Mouse (Mus musculus) liver, postnatal 0 days (tissue): ENCODE measurements around the gene Asap2. TPM values are rescaled to one million over a fixed set of nuclear protein-coding genes. Genes with fewer than 3 reads are reported as not detected.
A peak's percentile ranks its signal among the peaks of the same experiment; 100 is the strongest.

ENCODE experiments used
- ATAC-seq: fragments of 200-750 bp; cut with Nextera tagmentation; 2 replicates; pipeline ENCODE4 v1.8.0; 2017; ENCODE audit warnings: mild to moderate bottlenecking, moderate library complexity
- DNase-seq: peaks from one replicate; pipeline ENCODE4 v3.0.0-alpha.2; 2016
- H3K27ac ChIP-seq: fragments of 300-500 bp; sonication (generic); 2 replicates; pipeline ENCODE4 v1.5.1; 2014; ENCODE audit warnings: antibody characterized with exemption, moderate library complexity, mild to moderate bottlenecking, low read depth
- H3K27me3 ChIP-seq: fragments of 300-500 bp; sonication (generic); 2 replicates; pipeline ENCODE4 v1.6.1; 2014; ENCODE audit warnings: low read length, control low read depth, mixed read lengths; ENCODE audit not compliant: insufficient read depth
- H3K36me3 ChIP-seq: fragments of 300-500 bp; sonication (generic); replicated peaks from 2 replicates; pipeline ENCODE4 v1.6.1; 2014; ENCODE audit warnings: mild to moderate bottlenecking, control low read depth, low read length, moderate library complexity, mixed read lengths; ENCODE audit not compliant: insufficient read depth
- H3K4me1 ChIP-seq: fragments of 300-500 bp; sonication (generic); 2 replicates; pipeline ENCODE4 v1.6.1; 2014; ENCODE audit warnings: antibody characterized with exemption, mild to moderate bottlenecking, control low read depth; ENCODE audit not compliant: insufficient read depth
- H3K4me2 ChIP-seq: fragments of 300-500 bp; sonication (generic); 2 replicates; pipeline ENCODE4 v1.6.1; 2014; ENCODE audit warnings: low read depth, mild to moderate bottlenecking, low read length, moderate library complexity, mixed read lengths
- H3K4me3 ChIP-seq: fragments of 300-500 bp; sonication (generic); 2 replicates; pipeline ENCODE4 v1.5.1; 2014; ENCODE audit warnings: low read depth, low read length
- H3K9ac ChIP-seq: fragments of 300-500 bp; sonication (generic); replicated peaks from 2 replicates; pipeline ENCODE4 v1.6.1; 2014; ENCODE audit warnings: mild to moderate bottlenecking, moderate library complexity
- H3K9me3 ChIP-seq: fragments of 300-500 bp; sonication (generic); 2 replicates; pipeline ENCODE4 v1.6.1; 2016; ENCODE audit warnings: mild to moderate bottlenecking, control low read depth, low read length, mixed read lengths
- CTCF ChIP-seq: sonication (generic); IDR thresholded peaks from 2 replicates; pipeline ENCODE4 v1.5.1; 2016; ENCODE audit warnings: antibody characterized with exemption, low read depth
- EP300 ChIP-seq: IDR thresholded peaks from 2 replicates; pipeline ENCODE4 v1.6.1; 2016; ENCODE audit warnings: antibody characterized with exemption, low read depth, mild to moderate bottlenecking
- WGBS: fragments of 180-500 bp; shearing (Covaris S2); extraction: QIAGEN DNeasy Blood & Tissue Kit; methylation state at CpG from one replicate; pipeline ENCODE4 v1.1.7; 2014; ENCODE audit not compliant: insufficient replicate concordance; 5-methylcytosine and 5-hydroxymethylcytosine counted together
- polyA plus RNA-seq: library from polyadenylated mRNA; unstranded; fragments of >200 nt; fragmentation: Nextera tagmentation; extraction: Ambion mirVana; gene quantifications from 2 replicates; pipeline ENCODE4 v1.2.1, GENCODE M21; 2015

Gene Asap2
- polyA plus RNA-seq, 1 experiment from 2014 or later: 0.96 TPM

GRCm38 (mm10) chr12:21133972-21134859 is 144.0 kb downstream of the Asap2 start:
- H3K4me3 ChIP-seq: no peak overlapping the region
- no peak; the same call in 1 of the 2 replicates for ATAC-seq
- no peak for DNase-seq
- H3K4me1 ChIP-seq: peaks cover 32% of the 10 kb centered on the region
- no peak overlapping the region for H3K9ac ChIP-seq
- 64% methylated on average over 17 of the region's 17 CpGs for WGBS
- no peaks in the 10 kb centered on the region for H3K36me3 ChIP-seq
- no peak overlapping the region for H3K4me2 ChIP-seq
- H3K27ac ChIP-seq: no peak overlapping the region
- TF ChIP-seq EP300 (no peak), CTCF (peak; percentile 46)
- H3K9me3 ChIP-seq: no peaks in the 10 kb centered on the region
- no peaks in the 10 kb centered on the region for H3K27me3 ChIP-seq

DNA sequence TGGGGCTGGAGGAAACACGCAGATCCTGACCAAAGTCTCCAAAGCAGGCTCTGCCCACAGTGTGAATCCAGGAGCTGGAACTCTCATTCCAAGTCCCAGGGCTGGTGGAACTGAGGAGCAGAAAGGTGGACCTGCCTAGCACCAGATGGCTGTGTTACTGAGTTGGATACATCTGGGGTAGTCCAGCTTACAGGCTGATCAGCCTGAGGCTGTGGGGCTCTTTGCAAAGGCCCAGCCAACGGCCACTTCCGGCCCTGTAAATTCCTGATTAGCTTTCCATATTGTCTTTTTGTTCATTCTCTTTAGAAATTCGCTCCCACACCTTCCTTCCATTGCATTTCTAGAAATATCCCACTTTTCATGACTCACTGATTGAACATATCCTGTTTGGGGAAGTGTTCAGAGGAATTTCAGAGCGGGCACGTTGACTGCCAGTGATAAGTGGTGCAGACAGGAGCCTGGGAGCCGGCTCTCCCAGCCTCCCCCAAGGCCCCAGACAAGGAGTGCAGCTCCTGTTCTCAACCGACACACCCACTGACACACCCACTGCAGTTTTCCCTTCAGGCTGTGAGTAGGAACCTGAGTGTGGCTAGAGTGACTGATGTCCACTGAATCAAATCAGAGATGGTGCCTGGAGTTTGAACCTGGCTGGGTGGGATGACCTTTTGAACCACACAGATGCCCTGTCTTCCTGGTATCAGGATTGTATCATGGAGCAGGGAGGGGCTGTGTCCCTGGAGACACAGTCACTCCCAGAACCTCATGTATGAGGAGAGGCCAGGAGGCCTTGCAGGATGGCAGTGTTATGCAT is 145.6 kb downstream of the Asap2 start:
- Histone ChIP-seq H3K9me3 (no peaks in the 10 kb centered on the region), H3K4me1 (peaks cover 32% of the 10 kb centered on the region), H3K4me2 (no peak overlapping the region), H3K4me3 (no peak overlapping the region), H3K9ac (no peak overlapping the region), H3K36me3 (no peaks in the 10 kb centered on the region), H3K27me3 (no peaks in the 10 kb centered on the region), H3K27ac (peak overlapping the region; percentile 55)
- 31% methylated on average over 8 of the region's 8 CpGs for WGBS
- DNase-seq (peak; percentile 37), ATAC-seq (peak; percentile 55)
- TF ChIP-seq EP300 (no peak), CTCF (no peak)

DNA sequence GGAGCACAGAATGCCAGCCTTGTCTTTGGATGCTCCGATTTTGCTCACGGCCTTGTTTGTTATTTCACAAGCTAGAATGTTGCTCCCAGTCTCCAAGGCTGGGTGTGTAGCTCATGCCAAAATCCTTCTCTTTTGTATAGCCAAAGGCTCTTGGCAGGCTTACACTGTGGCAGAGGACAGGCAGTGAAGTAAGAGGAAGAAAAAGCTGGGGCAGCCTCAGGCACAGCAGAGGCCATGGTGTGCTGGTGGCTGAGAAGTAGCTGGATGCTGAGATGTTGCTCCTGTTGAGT is 146.1 kb downstream of the Asap2 start:
- WGBS: 52% methylated on average over 2 of the region's 2 CpGs
- Histone ChIP-seq H3K9ac (no peak overlapping the region), H3K4me1 (peaks cover 37% of the 10 kb centered on the region), H3K36me3 (no peaks in the 10 kb centered on the region), H3K4me3 (no peak overlapping the region), H3K27ac (peak overlapping the region; percentile 55), H3K27me3 (no peaks in the 10 kb centered on the region), H3K4me2 (no peak overlapping the region), H3K9me3 (no peaks in the 10 kb centered on the region)
- no peak for DNase-seq
- no peak for TF ChIP-seq CTCF
- TF ChIP-seq EP300: no peak
- ATAC-seq: peak; percentile 60

DNA sequence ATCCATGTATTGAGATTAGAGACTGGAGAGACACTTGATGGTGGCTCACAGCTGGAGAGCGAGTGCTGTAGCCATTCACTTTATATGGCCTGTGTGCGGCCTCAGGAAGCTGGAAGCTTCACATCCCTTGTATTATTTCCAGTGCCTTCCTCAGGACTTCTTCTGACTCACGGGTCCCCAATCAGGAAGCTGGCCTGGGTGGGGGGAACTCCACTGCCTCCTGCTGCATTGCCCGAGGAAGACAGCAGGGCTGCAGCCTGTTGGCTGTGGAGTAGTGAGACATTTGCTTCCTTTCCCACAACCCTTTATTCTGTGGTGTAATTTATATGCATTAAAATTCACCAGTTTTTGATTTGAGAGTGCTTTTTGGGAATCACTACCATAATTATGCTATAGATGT is 149.3 kb downstream of the Asap2 start:
- Histone ChIP-seq H3K4me2 (no peak overlapping the region), H3K27ac (no peak overlapping the region), H3K9me3 (no peaks in the 10 kb centered on the region), H3K36me3 (no peaks in the 10 kb centered on the region), H3K9ac (no peak overlapping the region), H3K4me1 (peaks cover 31% of the 10 kb centered on the region), H3K27me3 (no peaks in the 10 kb centered on the region), H3K4me3 (no peak overlapping the region)
- DNase-seq: no peak
- ATAC-seq: no peak
- TF ChIP-seq CTCF: peak; percentile 41
- no peak for TF ChIP-seq EP300
- 55% methylated on average over 4 of the region's 4 CpGs for WGBS

GRCm38 (mm10) chr12:21140153-21140552 is 149.9 kb downstream of the Asap2 start:
- peaks cover 36% of the 10 kb centered on the region for H3K4me1 ChIP-seq
- H3K4me2 ChIP-seq: no peak overlapping the region
- 87% methylated on average over 14 of the region's 14 CpGs for WGBS

GRCm38 (mm10) chr12:21140741-21141308 is 150.6 kb downstream of the Asap2 start:
- ATAC-seq: no peak
- H3K27ac ChIP-seq: no peak overlapping the region
- no peaks in the 10 kb centered on the region for H3K27me3 ChIP-seq
- no peaks in the 10 kb centered on the region for H3K9me3 ChIP-seq
- H3K36me3 ChIP-seq: no peaks in the 10 kb centered on the region
- TF ChIP-seq EP300 (no peak), CTCF (no peak)
- H3K4me1 ChIP-seq: peaks cover 32% of the 10 kb centered on the region
- no peak for DNase-seq
- 69% methylated on average over 6 of the region's 6 CpGs for WGBS
- no peak overlapping the region for H3K9ac ChIP-seq
- no peak overlapping the region for H3K4me2 ChIP-seq
- H3K4me3 ChIP-seq: no peak overlapping the region

More at GRCm38 (mm10) chr12:21140153-21140552, 149.9 kb downstream of the Asap2 start:
- DNase-seq (no peak), ATAC-seq (no peak)
- no peaks in the 10 kb centered on the region for H3K27me3 ChIP-seq
- no peak overlapping the region for H3K9ac ChIP-seq
- no peaks in the 10 kb centered on the region for H3K9me3 ChIP-seq
- TF ChIP-seq CTCF (no peak), EP300 (no peak)
- H3K36me3 ChIP-seq: no peaks in the 10 kb centered on the region
- no peak overlapping the region for H3K27ac ChIP-seq
- H3K4me3 ChIP-seq: no peak overlapping the region
